Comparison of ENCODE assay signal across 8 mouse cellular contexts in the genomic region with DNA sequence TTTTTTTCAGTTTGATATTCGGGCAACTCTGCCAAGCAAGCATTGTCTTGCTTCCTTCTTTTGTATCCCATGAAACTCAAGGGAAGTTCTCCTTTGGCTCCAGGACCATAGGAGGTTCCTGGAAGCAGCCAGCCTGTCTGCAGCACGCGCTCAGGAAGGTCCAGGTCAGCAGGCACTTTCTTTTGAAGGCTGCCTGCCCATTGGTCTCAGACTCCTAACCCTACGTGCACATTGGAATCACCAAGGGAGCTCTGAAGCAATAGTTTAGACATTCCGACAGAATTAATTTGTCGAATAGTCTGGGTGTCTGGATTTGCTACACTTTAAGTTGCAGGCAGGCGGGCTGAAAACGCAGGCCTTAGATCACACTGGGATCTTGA. TPM values are rescaled to one million over a fixed set of nuclear protein-coding genes. Genes with fewer than 3 reads are reported as not detected.
A peak's percentile ranks its signal among the peaks of the same experiment; 100 is the strongest.
DNase-seq lines count a peak whose midpoint lies in the region; ATAC-seq and TF ChIP-seq lines count a peak whose summit lies in the region.

No protein-coding gene starts in this region.

- H3K4me1 ChIP-seq in forebrain, embryonic 14.5 days (ENCODE audit: control insufficient read depth, insufficient read depth, low read length), result peaks cover 4% of the 10 kb centered on the region
- H3K4me1 ChIP-seq in intestine, postnatal 0 days (replicated peaks; ENCODE audit: control insufficient read depth, insufficient read depth, low read length), result no peaks in the 10 kb centered on the region
- H3K4me1 ChIP-seq in lung, embryonic 15.5 days, result peaks cover 10% of the 10 kb centered on the region; the same call in 1 of the 2 replicates

- no peaks in the 10 kb centered on the region for H3K9me3 ChIP-seq in forebrain, embryonic 14.5 days (replicated peaks; ENCODE audit: control insufficient read depth, low read length)
- H3K9me3 ChIP-seq in intestine, postnatal 0 days (ENCODE audit: control insufficient read depth), result no peaks in the 10 kb centered on the region
- no peaks in the 10 kb centered on the region for H3K9me3 ChIP-seq in lung, embryonic 15.5 days

- ATAC-seq in forebrain, embryonic 14.5 days, result no peak
- peak; percentile 14; the same call in 1 of the 2 replicates for ATAC-seq in intestine, postnatal 0 days
- ATAC-seq in lung, embryonic 15.5 days (ENCODE audit: borderline replicate concordance, extremely low read depth, low FRiP score, low TSS enrichment), result peak; percentile 4; the same call in 1 of the 2 replicates

- H3K9ac ChIP-seq in forebrain, embryonic 14.5 days (ENCODE audit: low read length), result peak overlapping the region; percentile 66; the same call in 1 of the 2 replicates
- H3K9ac ChIP-seq in intestine, postnatal 0 days (ENCODE audit: low read depth, low read length), result peak overlapping the region; percentile 74; the same call in 1 of the 2 replicates
- H3K9ac ChIP-seq in lung, embryonic 15.5 days, result peak overlapping the region; percentile 58

- intact Hi-C loops in gastrocnemius, adult 2 months (cut with DNase I), result loop anchor here (1.0 to 5.0 kb wide), 2 partner anchors 21 to 159 kb away; a partner anchor contains a TSS

- peak overlapping the region; percentile 81 for H3K4me3 ChIP-seq in gastrocnemius, adult 2 months
- H3K4me3 ChIP-seq in forebrain, embryonic 14.5 days (ENCODE audit: low read depth, low read length), result peak overlapping the region; percentile 53
- H3K4me3 ChIP-seq in intestine, postnatal 0 days (ENCODE audit: low read depth, low read length), result peak overlapping the region; percentile 68
- peak overlapping the region; percentile 68 for H3K4me3 ChIP-seq in lung, embryonic 15.5 days

- H3K27me3 ChIP-seq in forebrain, embryonic 14.5 days (replicated peaks; ENCODE audit: control insufficient read depth, insufficient read depth, low read length), result peaks cover 11% of the 10 kb centered on the region; the same call in 1 of the 2 replicates
- H3K27me3 ChIP-seq in intestine, postnatal 0 days (replicated peaks; ENCODE audit: control insufficient read depth, insufficient read depth, low read length), result no peaks in the 10 kb centered on the region
- no peaks in the 10 kb centered on the region for H3K27me3 ChIP-seq in lung, embryonic 15.5 days

- peak overlapping the region; percentile 97 for H3K27ac ChIP-seq in gastrocnemius, adult 2 months
- no peak overlapping the region for H3K27ac ChIP-seq in forebrain, embryonic 14.5 days (ENCODE audit: low read depth, low read length)
- H3K27ac ChIP-seq in intestine, postnatal 0 days (ENCODE audit: low read depth, low read length), result peak overlapping the region; percentile 73
- H3K27ac ChIP-seq in lung, embryonic 15.5 days, result peak overlapping the region; percentile 84

- WGBS in forebrain, embryonic 14.5 days, result 19% methylated on average over 8 of the region's 8 CpGs
- WGBS in intestine, postnatal 0 days, result 26% methylated on average over 8 of the region's 8 CpGs
- 10% methylated on average over 8 of the region's 8 CpGs for WGBS in lung, embryonic 15.5 days

- peak overlapping the region; percentile 90 for H3K4me2 ChIP-seq in forebrain, embryonic 14.5 days (ENCODE audit: low read length)
- peak overlapping the region; percentile 94 for H3K4me2 ChIP-seq in intestine, postnatal 0 days (replicated peaks; ENCODE audit: low read depth)
- H3K4me2 ChIP-seq in lung, embryonic 15.5 days, result peak overlapping the region; percentile 88

- H3K36me3 ChIP-seq in forebrain, embryonic 14.5 days (ENCODE audit: control insufficient read depth, insufficient read depth, low read length), result no peaks in the 10 kb centered on the region
- no peaks in the 10 kb centered on the region for H3K36me3 ChIP-seq in intestine, postnatal 0 days (ENCODE audit: control insufficient read depth, insufficient read depth)
- H3K36me3 ChIP-seq in lung, embryonic 15.5 days, result no peaks in the 10 kb centered on the region

- no peak for TF ChIP-seq CTCF in gastrocnemius, adult 2 months (IDR thresholded peaks at IDR 0.05)
- TF ChIP-seq CTCF in intestine, postnatal 0 days (IDR thresholded peaks at IDR 0.05; ENCODE audit: low read depth), result no peak

- DNase-seq in gastrocnemius, adult 2 months, result peak; percentile 45
- no peak for DNase-seq in gastrocnemius, postnatal 10 days
- DNase-seq in forebrain, embryonic 14.5 days (ENCODE audit: low spot score), result peak; percentile 1
- DNase-seq in layer of hippocampus, adult 9-11 months, result no peak
- no peak for DNase-seq in adipocyte (ENCODE audit: low spot score)
- DNase-seq in right cerebral cortex, postnatal 4 days, result no peak

RNA-seq across cellular contexts. Expression of a gene that starts 0.7 kb away (rescaled TPM):
- total RNA-seq in gastrocnemius, adult 2 months (2021), result 1 to 10 TPM; 7.6 to 9.1 TPM
- total RNA-seq in gastrocnemius, postnatal 10 days (2021), result 1 to 10 TPM; 7.0 to 7.6 TPM
- polyA plus RNA-seq in forebrain, embryonic 14.5 days (2014; fragmentation: Nextera tagmentation; extraction: Ambion mirVana), result 1.5 and 1.8 TPM in 2 replicates
- polyA plus RNA-seq in intestine, postnatal 0 days (2015; fragmentation: Nextera tagmentation; extraction: Ambion mirVana), result 2.3 and 2.7 TPM in 2 replicates
- 6.6 and 7.6 TPM in 2 replicates for polyA plus RNA-seq in lung, embryonic 15.5 days (2015; fragmentation: Nextera tagmentation; extraction: Ambion mirVana)

RNA-seq across cellular contexts. Expression of a gene that starts 21.0 kb away (rescaled TPM):
- total RNA-seq in gastrocnemius, adult 2 months (2021), result 10 to 100 TPM in 1 of 2 experiments, 1 to 10 TPM in 1; 9.6 to 11.0 TPM
- total RNA-seq in gastrocnemius, postnatal 10 days (2021), result 1 to 10 TPM; 6.3 TPM
- polyA plus RNA-seq in forebrain, embryonic 14.5 days (2014; fragmentation: Nextera tagmentation; extraction: Ambion mirVana), result 14.9 and 15.3 TPM in 2 replicates
- polyA plus RNA-seq in intestine, postnatal 0 days (2015; fragmentation: Nextera tagmentation; extraction: Ambion mirVana), result 19.7 and 25.5 TPM in 2 replicates
- polyA plus RNA-seq in lung, embryonic 15.5 days (2015; fragmentation: Nextera tagmentation; extraction: Ambion mirVana), result 7.0 and 7.4 TPM in 2 replicates

Comparison
In these comparisons a context has a peak if more than half of its experiments do, and no peak if none do; other contexts are left out.
1. DNase-seq: peak in gastrocnemius, adult 2 months (single experiment) and forebrain, embryonic 14.5 days (single experiment); none in gastrocnemius, postnatal 10 days (single experiment), layer of hippocampus, adult 9-11 months (single experiment), adipocyte (single experiment) and right cerebral cortex, postnatal 4 days (single experiment).
2. Peak in every context shown above with its lines, with median percentiles within 50 percentile points of each other: H3K4me3 ChIP-seq, H3K4me2 ChIP-seq and H3K9ac ChIP-seq.